Mouse (Mus musculus): Measurements from ENCODE around the gene Nfyc. TPM values are rescaled to one million over a fixed set of nuclear protein-coding genes. Genes with fewer than 3 reads are reported as not detected.

Gene Nfyc
- polyA plus RNA-seq, 1 experiment: 71.5 TPM

GRCm38 (mm10) chr4:120825100-120825553 lies 6.2 kb downstream of the Nfyc start:
- peaks cover 50% of the 10 kb centered on the region for H3K79me2 ChIP-seq (ENCODE audit: control insufficient read depth, insufficient read depth)
- no peaks in the 10 kb centered on the region for H3K36me3 ChIP-seq (ENCODE audit: control insufficient read depth, insufficient read depth)
- peak overlapping the region; percentile 84 for H3K4me3 ChIP-seq (ENCODE audit: insufficient read depth, poor library complexity, severe bottlenecking)
- TF ChIP-seq CTCF (IDR thresholded peaks at IDR 0.05; ENCODE audit: control insufficient read depth, insufficient read depth, insufficient read length): no peak
- no peak for TF ChIP-seq FOSL1 (IDR thresholded peaks at IDR 0.05; ENCODE audit: insufficient read depth, low read length, poor library complexity, severe bottlenecking)
- no peak for TF ChIP-seq CEBPB (IDR thresholded peaks at IDR 0.05; ENCODE audit: low read depth)
- no peak for TF ChIP-seq MYOG (IDR thresholded peaks at IDR 0.05; ENCODE audit: control insufficient read depth, extremely low read depth, insufficient read length)
- TF ChIP-seq MAX (IDR thresholded peaks at IDR 0.05): no peak
- no peak for TF ChIP-seq USF1 (IDR thresholded peaks at IDR 0.05; ENCODE audit: low read depth)
- TF ChIP-seq MYOD1 (IDR thresholded peaks at IDR 0.05; ENCODE audit: control insufficient read depth, insufficient read length, low read depth): no peak
- peak overlapping the region; percentile 82 for H3ac ChIP-seq (ENCODE audit: control insufficient read depth, insufficient read length, low read depth)
- peaks cover 46% of the 10 kb centered on the region for H3K79me3 ChIP-seq (ENCODE audit: low read depth)
- peaks cover 1% of the 10 kb centered on the region for H3K27me3 ChIP-seq (ENCODE audit: control insufficient read depth, insufficient read depth, insufficient read length)

- Histone ChIP-seq H3K79me2 (ENCODE audit: control insufficient read depth, insufficient read depth) (peaks cover 77% of the 10 kb centered on the region), H3K4me3 (ENCODE audit: insufficient read depth, poor library complexity, severe bottlenecking) (no peak overlapping the region), H3K79me3 (ENCODE audit: low read depth) (peaks cover 70% of the 10 kb centered on the region), H3ac (ENCODE audit: control insufficient read depth, insufficient read length, low read depth) (no peak overlapping the region), H3K27me3 (ENCODE audit: control insufficient read depth, insufficient read depth, insufficient read length) (no peaks in the 10 kb centered on the region), H3K36me3 (ENCODE audit: control insufficient read depth, insufficient read depth) (no peaks in the 10 kb centered on the region)
- TF ChIP-seq MYOD1 (IDR thresholded peaks at IDR 0.05; ENCODE audit: control insufficient read depth, insufficient read length, low read depth) (no peak), MAX (IDR thresholded peaks at IDR 0.05) (no peak), CEBPB (IDR thresholded peaks at IDR 0.05; ENCODE audit: low read depth) (no peak), CTCF (IDR thresholded peaks at IDR 0.05; ENCODE audit: control insufficient read depth, insufficient read depth, insufficient read length) (no peak), FOSL1 (IDR thresholded peaks at IDR 0.05; ENCODE audit: insufficient read depth, low read length, poor library complexity, severe bottlenecking) (no peak), MYOG (IDR thresholded peaks at IDR 0.05; ENCODE audit: control insufficient read depth, extremely low read depth, insufficient read length) (no peak), USF1 (IDR thresholded peaks at IDR 0.05; ENCODE audit: low read depth) (no peak)
Observed at GRCm38 (mm10) chr4:120822191-120822911, 9.0 kb downstream of the Nfyc start.

GRCm38 (mm10) chr4:120819871-120820270 lies 11.5 kb downstream of the Nfyc start:
- Histone ChIP-seq H3K79me3 (ENCODE audit: low read depth) (peaks cover 87% of the 10 kb centered on the region), H3ac (ENCODE audit: control insufficient read depth, insufficient read length, low read depth) (no peak overlapping the region), H3K36me3 (ENCODE audit: control insufficient read depth, insufficient read depth) (no peaks in the 10 kb centered on the region), H3K27me3 (ENCODE audit: control insufficient read depth, insufficient read depth, insufficient read length) (no peaks in the 10 kb centered on the region), H3K4me3 (ENCODE audit: insufficient read depth, poor library complexity, severe bottlenecking) (no peak overlapping the region), H3K79me2 (ENCODE audit: control insufficient read depth, insufficient read depth) (peaks cover 99% of the 10 kb centered on the region)
- TF ChIP-seq CTCF (IDR thresholded peaks at IDR 0.05; ENCODE audit: control insufficient read depth, insufficient read depth, insufficient read length): no peak
- no peak for TF ChIP-seq MYOG (IDR thresholded peaks at IDR 0.05; ENCODE audit: control insufficient read depth, extremely low read depth, insufficient read length)
- TF ChIP-seq CEBPB (IDR thresholded peaks at IDR 0.05; ENCODE audit: low read depth): no peak
- no peak for TF ChIP-seq MYOD1 (IDR thresholded peaks at IDR 0.05; ENCODE audit: control insufficient read depth, insufficient read length, low read depth)
- TF ChIP-seq FOSL1 (IDR thresholded peaks at IDR 0.05; ENCODE audit: insufficient read depth, low read length, poor library complexity, severe bottlenecking): no peak
- TF ChIP-seq MAX (IDR thresholded peaks at IDR 0.05): no peak
- no peak for TF ChIP-seq USF1 (IDR thresholded peaks at IDR 0.05; ENCODE audit: low read depth)

- H3ac ChIP-seq (ENCODE audit: control insufficient read depth, insufficient read length, low read depth): no peak overlapping the region
- peaks cover 99% of the 10 kb centered on the region for H3K79me2 ChIP-seq (ENCODE audit: control insufficient read depth, insufficient read depth)
- no peaks in the 10 kb centered on the region for H3K27me3 ChIP-seq (ENCODE audit: control insufficient read depth, insufficient read depth, insufficient read length)
- H3K4me3 ChIP-seq (ENCODE audit: insufficient read depth, poor library complexity, severe bottlenecking): no peak overlapping the region
- TF ChIP-seq FOSL1 (IDR thresholded peaks at IDR 0.05; ENCODE audit: insufficient read depth, low read length, poor library complexity, severe bottlenecking) (no peak), USF1 (IDR thresholded peaks at IDR 0.05; ENCODE audit: low read depth) (no peak), MAX (IDR thresholded peaks at IDR 0.05) (no peak), CTCF (IDR thresholded peaks at IDR 0.05; ENCODE audit: control insufficient read depth, insufficient read depth, insufficient read length) (no peak), MYOG (IDR thresholded peaks at IDR 0.05; ENCODE audit: control insufficient read depth, extremely low read depth, insufficient read length) (no peak), MYOD1 (IDR thresholded peaks at IDR 0.05; ENCODE audit: control insufficient read depth, insufficient read length, low read depth) (no peak), CEBPB (IDR thresholded peaks at IDR 0.05; ENCODE audit: low read depth) (no peak)
- H3K79me3 ChIP-seq (ENCODE audit: low read depth): peaks cover 87% of the 10 kb centered on the region
- no peaks in the 10 kb centered on the region for H3K36me3 ChIP-seq (ENCODE audit: control insufficient read depth, insufficient read depth)
Observed at GRCm38 (mm10) chr4:120819296-120819695, 12.1 kb downstream of the Nfyc start.

- Histone ChIP-seq H3K27me3 (ENCODE audit: control insufficient read depth, insufficient read depth, insufficient read length) (no peaks in the 10 kb centered on the region), H3K79me3 (ENCODE audit: low read depth) (peaks cover 87% of the 10 kb centered on the region), H3K36me3 (ENCODE audit: control insufficient read depth, insufficient read depth) (no peaks in the 10 kb centered on the region), H3ac (ENCODE audit: control insufficient read depth, insufficient read length, low read depth) (no peak overlapping the region), H3K4me3 (ENCODE audit: insufficient read depth, poor library complexity, severe bottlenecking) (no peak overlapping the region), H3K79me2 (ENCODE audit: control insufficient read depth, insufficient read depth) (peaks cover 99% of the 10 kb centered on the region)
- TF ChIP-seq CEBPB (IDR thresholded peaks at IDR 0.05; ENCODE audit: low read depth) (no peak), MAX (IDR thresholded peaks at IDR 0.05) (no peak)
Observed at GRCm38 (mm10) chr4:120817951-120818350, 13.4 kb downstream of the Nfyc start.
